Mouse (Mus musculus): ENCODE data around the gene Ifi27l2b.

The Ifi27l2b gene

DNA sequence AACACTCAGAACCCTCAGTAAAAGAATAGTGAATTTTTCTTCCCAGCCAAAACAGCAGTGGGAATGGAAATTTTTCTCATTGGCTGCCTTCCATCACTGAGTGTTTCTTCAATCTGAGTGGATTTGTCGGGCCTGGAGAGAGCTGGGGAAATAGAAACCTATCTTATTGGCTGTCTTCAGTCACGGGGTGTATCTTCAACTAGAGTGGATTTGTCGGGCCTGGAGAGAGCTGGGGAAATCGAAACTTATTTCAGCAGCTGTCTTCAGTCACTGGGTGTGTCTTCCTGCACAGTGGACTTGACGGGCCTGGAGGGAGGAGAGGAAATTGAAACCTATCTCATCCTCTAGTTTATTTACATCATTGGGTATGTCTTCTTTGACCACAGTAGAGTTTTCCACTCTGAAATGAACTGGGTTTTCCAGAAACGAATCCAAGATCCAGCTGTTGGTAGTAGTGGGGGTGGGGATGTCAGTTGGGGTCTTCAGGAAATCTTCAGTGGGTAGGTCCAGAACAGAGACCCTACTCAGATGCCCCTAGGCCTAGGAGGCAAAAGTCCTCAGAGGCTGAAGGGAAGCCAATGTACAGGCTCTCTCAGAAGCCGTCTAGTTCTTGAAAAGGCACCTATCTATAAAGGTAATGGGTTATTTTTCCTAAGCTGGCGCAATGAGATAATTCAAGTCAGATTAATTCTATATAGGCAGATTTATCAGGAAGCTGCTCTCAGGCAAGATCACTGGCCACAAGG lies 22.9 kb downstream of the Ifi27l2b start, which contains the start of gene Ifi27:
TSS of gene Ifi27 (plus strand) at position 226 of the 746 bp plus-strand sequence.
- DNase-seq: peak; percentile 49

DNA sequence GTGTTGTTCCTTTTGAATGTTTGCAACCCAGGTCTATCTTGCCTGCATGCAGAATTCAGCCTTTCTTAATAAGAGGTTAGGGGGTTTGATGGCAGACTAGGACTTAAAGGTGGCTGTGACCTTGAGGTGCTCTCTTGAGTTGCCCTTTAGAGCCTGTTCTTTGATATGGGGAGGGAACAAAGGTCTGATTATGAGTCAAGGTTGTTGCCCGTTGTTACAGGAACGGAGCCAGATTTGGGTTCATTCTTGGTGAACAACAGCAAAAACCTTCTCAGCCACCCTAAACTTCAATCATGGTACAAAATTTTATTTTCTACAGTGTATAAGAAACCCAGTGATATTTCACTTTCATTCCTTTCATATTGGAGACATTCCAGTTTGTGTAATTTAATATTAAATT lies 23.6 kb downstream of the Ifi27l2b start:
- DNase-seq: no peak

DNA sequence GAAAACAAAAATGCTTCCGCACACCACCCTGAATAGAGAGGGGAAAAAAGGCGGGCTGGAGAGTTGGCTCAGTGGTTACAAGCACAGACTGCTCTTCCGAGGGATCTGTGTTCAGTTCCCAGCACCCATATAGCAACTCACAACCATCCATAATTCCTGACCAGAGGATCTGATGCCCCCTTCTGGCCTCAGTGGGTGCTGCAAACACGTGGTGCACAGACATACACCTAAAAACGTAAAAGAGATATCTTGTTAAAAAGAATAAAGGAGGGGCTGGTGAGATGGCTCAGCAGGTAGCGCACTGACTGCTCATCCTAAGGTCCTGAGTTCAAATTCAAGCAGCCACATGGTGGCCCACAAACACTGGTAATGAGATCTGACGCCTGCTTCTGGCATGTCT lies 30.3 kb downstream of the Ifi27l2b start:
- DNase-seq: peak; percentile 41

GRCm38 (mm10) chr12:103425729-103426470 lies 31.1 kb downstream of the Ifi27l2b start, which contains the start of gene Ddx24:
Gene Ddx24 (minus strand): TSS chr12:103425830.
- DNase-seq: peak; percentile 97

- DNase-seq: no peak
Measured at GRCm38 (mm10) chr12:103425016-103425728, 31.9 kb downstream of the Ifi27l2b start.

DNA sequence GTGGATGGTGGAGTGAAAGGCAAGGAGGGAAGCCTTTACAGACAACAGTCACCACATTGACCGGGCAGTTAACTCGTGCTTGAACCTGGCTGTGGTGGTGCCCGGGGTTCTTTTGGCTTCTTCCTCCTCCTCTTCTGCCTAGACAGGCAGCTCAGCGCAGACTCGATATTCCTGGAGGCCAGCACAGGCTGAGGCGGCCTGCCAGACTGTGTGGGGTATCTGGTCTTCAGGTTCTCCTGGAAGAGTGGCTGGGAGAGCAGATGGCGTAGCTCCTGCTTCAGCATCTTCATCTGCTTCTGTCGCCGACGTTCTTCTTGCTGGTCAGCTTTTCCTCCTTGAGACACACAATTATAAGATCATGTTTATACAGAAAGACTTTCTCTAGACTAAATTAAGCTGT lies 48.9 kb downstream of the Ifi27l2b start:
- no peak for DNase-seq

DNA sequence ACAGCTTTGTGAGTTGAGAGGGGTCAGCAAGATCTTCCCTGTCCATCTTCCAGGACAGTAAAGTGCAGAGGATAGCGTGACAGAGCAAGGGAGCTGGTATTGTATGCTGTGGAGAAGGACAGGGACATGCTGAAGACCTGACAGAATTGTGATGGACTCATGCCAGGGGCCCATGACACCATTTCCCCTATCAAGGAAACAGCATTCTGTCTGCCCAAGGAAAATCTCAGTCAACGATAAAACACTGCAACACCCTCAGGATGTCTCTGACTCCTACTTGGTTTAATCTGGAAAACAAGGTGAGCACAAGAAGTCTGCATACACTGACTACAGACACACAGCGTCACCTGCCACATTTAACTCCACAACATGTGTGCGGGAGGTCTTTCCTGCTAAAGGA lies 49.3 kb downstream of the Ifi27l2b start, which contains the start of gene 9330161L09Rik:
TSS of gene 9330161L09Rik (minus strand) at position 101 of the 400 bp plus-strand sequence.
- no peak for DNase-seq

DNA sequence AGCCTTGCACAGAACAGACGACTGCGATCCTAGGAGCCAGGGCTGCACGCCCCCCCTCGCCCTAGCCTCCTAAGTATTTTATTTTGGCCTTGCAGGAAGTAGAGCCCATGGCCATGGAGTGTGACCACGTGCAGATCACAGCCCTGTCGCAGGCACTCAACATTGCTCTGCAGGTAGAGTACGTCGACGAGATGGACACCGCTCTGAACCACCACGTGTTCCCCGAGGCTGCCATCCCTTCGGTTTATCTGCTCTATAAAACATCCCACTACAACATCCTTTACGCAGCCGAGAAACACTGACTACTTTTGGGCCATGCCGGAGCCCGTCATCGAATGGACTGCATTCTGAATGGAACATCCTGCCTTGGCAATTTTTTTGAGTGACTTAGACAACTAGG lies 52.9 kb downstream of the Ifi27l2b start:
- DNase-seq: no peak

All from thymus, postnatal 4 days (tissue).